Mouse (Mus musculus): ENCODE measurements at regions not wholly inside any gene's neighbourhood (a gene's known extent, or its start where the extent isn't known, plus 50 kb on each side); places are given as distances from the start of the nearest gene placed in this dataset.

DNA sequence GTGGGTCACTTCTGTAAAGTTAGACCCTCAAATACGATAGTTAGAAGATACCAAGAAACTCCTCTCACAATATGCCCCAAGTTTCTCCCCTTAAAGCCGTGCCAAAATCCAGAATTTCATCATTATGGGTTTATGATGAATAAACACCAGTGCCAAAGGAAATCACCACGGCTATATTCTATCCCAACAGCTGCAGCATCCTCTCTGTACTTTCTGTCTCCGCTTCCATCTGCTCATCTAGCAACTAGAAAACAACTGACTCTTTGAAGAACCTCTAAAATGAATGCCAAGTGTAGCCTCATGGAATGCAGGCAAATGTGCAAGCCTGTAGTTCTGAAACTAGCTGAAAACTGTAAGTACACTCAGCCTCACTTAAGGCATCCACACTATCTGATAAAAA, 90.7 kb upstream of the B3gat1 start:
- TF ChIP-seq EP300 (IDR thresholded peaks at IDR 0.05; ENCODE audit: low read depth) (no peak), CTCF (IDR thresholded peaks at IDR 0.05; ENCODE audit: low read depth) (no peak)
